Mouse (Mus musculus): ENCODE measurements around the gene Actl7b.

Gene Actl7b

GRCm38 (mm10) chr4:56702234-56702633 is 39.0 kb downstream of the Actl7b start:
- DNase-seq = no peak

- DNase-seq = no peak
Measured at GRCm38 (mm10) chr4:56698671-56699070, 42.6 kb downstream of the Actl7b start.

GRCm38 (mm10) chr4:56696401-56696800 is 44.8 kb downstream of the Actl7b start:
- no peak for DNase-seq

All from layer of hippocampus, adult 9-11 months (tissue).